Mouse (Mus musculus) mouse embryonic stem cell (cell line): ENCODE results near the gene Rasal2.

ENCODE experiments used
- in situ Hi-C, 2 experiments: fragments of 300-500 bp; cut with MboI; formaldehyde crosslinking; loops; 1 replicate in 1 of 2; 3 replicates in 1 of 2; pipeline ENCODE4 v1.14.3; 2019 to 2020; ENCODE audit warnings: low sequenced_read_pairs in 2 of 2, low pct_unique_long_range_greater_than_20kb in 1 of 2, mixed read lengths in 1 of 2; ENCODE audit not compliant: unreplicated experiment in 1 of 2

Gene Rasal2

GRCm38 (mm10) chr1:157220466-157220865, 191.9 kb downstream of the Rasal2 start:
- in situ Hi-C loops, result no loop called here

- in situ Hi-C loops, result no loop called here
Measured at GRCm38 (mm10) chr1:157208754-157209153, 203.6 kb downstream of the Rasal2 start.

- in situ Hi-C loops, result no loop called here
Measured at GRCm38 (mm10) chr1:157205685-157206084, 206.7 kb downstream of the Rasal2 start.

- in situ Hi-C loops, result no loop called here
Measured at GRCm38 (mm10) chr1:157183043-157183442, 229.4 kb downstream of the Rasal2 start.

- in situ Hi-C loops, result no loop called here
Measured at GRCm38 (mm10) chr1:157182431-157182830, 230.0 kb downstream of the Rasal2 start.

- in situ Hi-C loops, result no loop called here
Measured at GRCm38 (mm10) chr1:157181081-157181480, 231.3 kb downstream of the Rasal2 start.

GRCm38 (mm10) chr1:157178988-157179764, 233.2 kb downstream of the Rasal2 start:
- in situ Hi-C loops, result no loop called here

GRCm38 (mm10) chr1:157169292-157169691, 243.1 kb downstream of the Rasal2 start:
- in situ Hi-C loops, result no loop called here

GRCm38 (mm10) chr1:157168891-157169290, 243.5 kb downstream of the Rasal2 start:
- in situ Hi-C loops, result no loop called here

- in situ Hi-C loops, result no loop called here
Measured at GRCm38 (mm10) chr1:157153781-157154180, 258.6 kb downstream of the Rasal2 start.

- in situ Hi-C loops, result no loop called here
Measured at GRCm38 (mm10) chr1:157150107-157150506, 262.3 kb downstream of the Rasal2 start.

GRCm38 (mm10) chr1:157144621-157145020, 267.8 kb downstream of the Rasal2 start:
- in situ Hi-C loops, result no loop called here

GRCm38 (mm10) chr1:157143326-157143932, 269.0 kb downstream of the Rasal2 start:
- in situ Hi-C loops, result no loop called here

GRCm38 (mm10) chr1:157141014-157141413, 271.4 kb downstream of the Rasal2 start:
- in situ Hi-C loops, result no loop called here

GRCm38 (mm10) chr1:157137854-157138241, 274.5 kb downstream of the Rasal2 start:
- in situ Hi-C loops, result no loop called here

GRCm38 (mm10) chr1:157137132-157137853, 275.1 kb downstream of the Rasal2 start:
- in situ Hi-C loops, result no loop called here

- in situ Hi-C loops, result no loop called here
Measured at GRCm38 (mm10) chr1:157128219-157128618, 284.2 kb downstream of the Rasal2 start.

- in situ Hi-C loops, result no loop called here
Measured at GRCm38 (mm10) chr1:157123836-157124235, 288.6 kb downstream of the Rasal2 start.

- in situ Hi-C loops, result no loop called here
Measured at GRCm38 (mm10) chr1:157119168-157119567, 293.2 kb downstream of the Rasal2 start.
